Mouse (Mus musculus) liver, embryonic 13.5 days (tissue): Measurements from ENCODE around the gene Zeb2. TPM values are rescaled to one million over a fixed set of nuclear protein-coding genes. Genes with fewer than 3 reads are reported as not detected.
A peak's percentile ranks its signal among the peaks of the same experiment; 100 is the strongest.

Experiments used
- ATAC-seq: fragments of 200-750 bp; cut with Nextera tagmentation; 2 replicates; pipeline ENCODE4 v1.8.0; 2017; ENCODE audit warnings: low read depth, mild to moderate bottlenecking, moderate number of reproducible peaks, moderate library complexity
- DNase-seq: peaks from one replicate; pipeline ENCODE4 v3.0.0; 2022
- H3K27ac ChIP-seq: fragments of 300-500 bp; sonication (generic); 2 replicates; pipeline ENCODE4 v1.5.1; 2015; ENCODE audit warnings: moderate library complexity, mild to moderate bottlenecking, inconsistent platforms
- H3K27me3 ChIP-seq: fragments of 300-500 bp; sonication (generic); 2 replicates; pipeline ENCODE4 v1.6.1; 2015; ENCODE audit warnings: mild to moderate bottlenecking, inconsistent platforms
- H3K36me3 ChIP-seq: fragments of 300-500 bp; sonication (generic); 2 replicates; pipeline ENCODE4 v1.6.1; 2015; ENCODE audit warnings: mild to moderate bottlenecking, inconsistent platforms
- H3K4me1 ChIP-seq: fragments of 300-500 bp; sonication (generic); replicated peaks from 2 replicates; pipeline ENCODE4 v1.6.1; 2015; ENCODE audit warnings: inconsistent platforms
- H3K4me2 ChIP-seq: fragments of 300-500 bp; sonication (generic); 2 replicates; pipeline ENCODE4 v1.6.1; 2015; ENCODE audit warnings: inconsistent platforms, mild to moderate bottlenecking, moderate library complexity
- H3K4me3 ChIP-seq: fragments of 300-500 bp; sonication (generic); replicated peaks from 2 replicates; pipeline ENCODE4 v1.5.1; 2015; ENCODE audit warnings: mild to moderate bottlenecking, inconsistent platforms
- H3K9ac ChIP-seq: fragments of 300-500 bp; sonication (generic); 2 replicates; pipeline ENCODE4 v1.6.1; 2015; ENCODE audit warnings: mild to moderate bottlenecking, inconsistent platforms
- H3K9me3 ChIP-seq: fragments of 300-500 bp; sonication (generic); replicated peaks from 2 replicates; pipeline ENCODE4 v1.6.1; 2016; ENCODE audit warnings: inconsistent platforms
- WGBS: fragments of 180-500 bp; shearing (Covaris S2); methylation state at CpG from one replicate; pipeline ENCODE4 v1.1.7; 2015; ENCODE audit not compliant: insufficient replicate concordance; 5-methylcytosine and 5-hydroxymethylcytosine counted together
- polyA plus RNA-seq: library from polyadenylated mRNA; unstranded; fragments of >200 nt; fragmentation: Nextera tagmentation; extraction: Ambion mirVana; gene quantifications from 2 replicates; pipeline ENCODE4 v1.2.1, GENCODE M21; 2015

The Zeb2 gene
- polyA plus RNA-seq, 1 experiment from 2014 or later: 10.1 TPM

- H3K9me3 ChIP-seq: no peaks in the 10 kb centered on the region
- no peak overlapping the region for H3K4me2 ChIP-seq
- H3K9ac ChIP-seq: no peak overlapping the region
- H3K4me3 ChIP-seq: no peak overlapping the region
- peaks cover 6% of the 10 kb centered on the region; the same call in 1 of the 2 replicates for H3K36me3 ChIP-seq
- no peak for ATAC-seq
- 0 out of 2 replicates have a peak overlapping the region, but pooled peaks have one; percentile 24 for H3K27ac ChIP-seq
- no peaks in the 10 kb centered on the region for H3K27me3 ChIP-seq
- peaks cover 80% of the 10 kb centered on the region for H3K4me1 ChIP-seq
- 49% methylated on average over 4 of the region's 4 CpGs for WGBS
- no peak for DNase-seq
Measured at GRCm38 (mm10) chr2:45049923-45050322, 67.3 kb downstream of the Zeb2 start.

GRCm38 (mm10) chr2:45049279-45049678 lies 67.9 kb downstream of the Zeb2 start:
- ATAC-seq (peak; percentile 57), DNase-seq (peak; percentile 49)
- WGBS: 34% methylated on average over 2 of the region's 2 CpGs
- Histone ChIP-seq H3K27me3 (no peaks in the 10 kb centered on the region), H3K4me2 (no peak overlapping the region), H3K36me3 (peaks cover 6% of the 10 kb centered on the region; the same call in 1 of the 2 replicates), H3K9ac (no peak overlapping the region), H3K9me3 (no peaks in the 10 kb centered on the region), H3K4me1 (peaks cover 80% of the 10 kb centered on the region), H3K4me3 (no peak overlapping the region), H3K27ac (peak overlapping the region; percentile 45)

- peak overlapping the region; percentile 91 for H3K27ac ChIP-seq
- ATAC-seq: peak; percentile 89
- no peaks in the 10 kb centered on the region for H3K27me3 ChIP-seq
- H3K4me2 ChIP-seq: peak overlapping the region; percentile 56
- peaks cover 93% of the 10 kb centered on the region for H3K4me1 ChIP-seq
- WGBS: 30% methylated on average over 13 of the region's 13 CpGs
- H3K9ac ChIP-seq: peak overlapping the region; percentile 23
- H3K36me3 ChIP-seq: no peaks in the 10 kb centered on the region
- H3K4me3 ChIP-seq: 0 out of 2 replicates have a peak overlapping the region, but pooled peaks have one; percentile 6
- no peaks in the 10 kb centered on the region for H3K9me3 ChIP-seq
- DNase-seq: peak; percentile 62
Measured at GRCm38 (mm10) chr2:45040706-45041312, 76.4 kb downstream of the Zeb2 start.

- DNase-seq (no peak), ATAC-seq (no peak)
- H3K4me3 ChIP-seq: no peak overlapping the region
- H3K9ac ChIP-seq: peak overlapping the region; percentile 34; the same call in 1 of the 2 replicates
- H3K4me1 ChIP-seq: peaks cover 93% of the 10 kb centered on the region
- H3K9me3 ChIP-seq: no peaks in the 10 kb centered on the region
- H3K27me3 ChIP-seq: no peaks in the 10 kb centered on the region
- peak overlapping the region; percentile 91 for H3K27ac ChIP-seq
- H3K36me3 ChIP-seq: no peaks in the 10 kb centered on the region
- H3K4me2 ChIP-seq: 0 out of 2 replicates have a peak overlapping the region, but pooled peaks have one; percentile 19
Measured at GRCm38 (mm10) chr2:45039503-45039902, 77.7 kb downstream of the Zeb2 start.

GRCm38 (mm10) chr2:45028091-45028638 lies 89.0 kb downstream of the Zeb2 start:
- 83% methylated on average over 7 of the region's 7 CpGs for WGBS
- Histone ChIP-seq H3K36me3 (no peaks in the 10 kb centered on the region), H3K9ac (no peak overlapping the region), H3K4me1 (peaks cover 39% of the 10 kb centered on the region), H3K27me3 (no peaks in the 10 kb centered on the region), H3K27ac (no peak overlapping the region), H3K4me2 (no peak overlapping the region), H3K4me3 (no peak overlapping the region), H3K9me3 (no peaks in the 10 kb centered on the region)
- no peak for DNase-seq
- ATAC-seq: no peak

GRCm38 (mm10) chr2:45017186-45017800 lies 99.9 kb downstream of the Zeb2 start:
- H3K4me1 ChIP-seq: peaks cover 11% of the 10 kb centered on the region; the same call in 1 of the 2 replicates
- 0 out of 2 replicates have a peak overlapping the region, but pooled peaks have one; percentile 3 for H3K27ac ChIP-seq
- H3K27me3 ChIP-seq: no peaks in the 10 kb centered on the region
- DNase-seq (no peak), ATAC-seq (no peak)
- no peak overlapping the region for H3K9ac ChIP-seq
- H3K9me3 ChIP-seq: no peaks in the 10 kb centered on the region
- H3K36me3 ChIP-seq: peaks cover 37% of the 10 kb centered on the region
- H3K4me2 ChIP-seq: no peak overlapping the region
- no peak overlapping the region for H3K4me3 ChIP-seq
- 69% methylated on average over 5 of the region's 5 CpGs for WGBS

GRCm38 (mm10) chr2:45013325-45013724 lies 103.9 kb downstream of the Zeb2 start:
- no peaks in the 10 kb centered on the region for H3K27me3 ChIP-seq
- no peak overlapping the region for H3K4me2 ChIP-seq
- DNase-seq (no peak), ATAC-seq (no peak)
- WGBS: 65% methylated on average over 5 of the region's 5 CpGs
- no peak overlapping the region for H3K9ac ChIP-seq
- H3K27ac ChIP-seq: no peak overlapping the region
- no peaks in the 10 kb centered on the region for H3K9me3 ChIP-seq
- peaks cover 35% of the 10 kb centered on the region for H3K36me3 ChIP-seq
- peaks cover 12% of the 10 kb centered on the region; the same call in 1 of the 2 replicates for H3K4me1 ChIP-seq
- H3K4me3 ChIP-seq: no peak overlapping the region

- no peak overlapping the region for H3K27ac ChIP-seq
- peaks cover 35% of the 10 kb centered on the region for H3K36me3 ChIP-seq
- H3K4me2 ChIP-seq: no peak overlapping the region
- H3K4me3 ChIP-seq: no peak overlapping the region
- DNase-seq (no peak), ATAC-seq (no peak)
- H3K9me3 ChIP-seq: no peaks in the 10 kb centered on the region
- H3K4me1 ChIP-seq: peaks cover 12% of the 10 kb centered on the region; the same call in 1 of the 2 replicates
- no peak overlapping the region for H3K9ac ChIP-seq
- WGBS: 82% methylated on average over 3 of the region's 3 CpGs
- H3K27me3 ChIP-seq: no peaks in the 10 kb centered on the region
Measured at GRCm38 (mm10) chr2:45012676-45013075, 104.5 kb downstream of the Zeb2 start.

GRCm38 (mm10) chr2:45010701-45011100 lies 106.5 kb downstream of the Zeb2 start:
- H3K9me3 ChIP-seq: no peaks in the 10 kb centered on the region
- DNase-seq (no peak), ATAC-seq (no peak)

GRCm38 (mm10) chr2:44999906-45000305 lies 117.3 kb downstream of the Zeb2 start:
- Histone ChIP-seq H3K4me3 (no peak overlapping the region), H3K4me1 (peaks cover 5% of the 10 kb centered on the region; the same call in 1 of the 2 replicates), H3K4me2 (no peak overlapping the region), H3K27me3 (no peaks in the 10 kb centered on the region), H3K9me3 (no peaks in the 10 kb centered on the region), H3K36me3 (peaks cover 54% of the 10 kb centered on the region), H3K9ac (no peak overlapping the region), H3K27ac (no peak overlapping the region)
- ATAC-seq (no peak), DNase-seq (no peak)
- 82% methylated on average over 6 of the region's 6 CpGs for WGBS

More at GRCm38 (mm10) chr2:45010701-45011100, 106.5 kb downstream of the Zeb2 start:
- peaks cover 25% of the 10 kb centered on the region for H3K36me3 ChIP-seq
- no peak overlapping the region for H3K27ac ChIP-seq
- no peak overlapping the region for H3K4me3 ChIP-seq
- H3K9ac ChIP-seq: no peak overlapping the region
- peaks cover 12% of the 10 kb centered on the region; the same call in 1 of the 2 replicates for H3K4me1 ChIP-seq
- H3K4me2 ChIP-seq: no peak overlapping the region
- H3K27me3 ChIP-seq: no peaks in the 10 kb centered on the region
- WGBS: 86% methylated on average over 1 of the region's 1 CpGs

- ATAC-seq (no peak), DNase-seq (no peak)
- no peak overlapping the region for H3K4me3 ChIP-seq
- H3K9me3 ChIP-seq: no peaks in the 10 kb centered on the region
- H3K27me3 ChIP-seq: no peaks in the 10 kb centered on the region
- H3K27ac ChIP-seq: no peak overlapping the region
- 85% methylated on average over 5 of the region's 5 CpGs for WGBS
- peaks cover 5% of the 10 kb centered on the region; the same call in 1 of the 2 replicates for H3K4me1 ChIP-seq
- H3K4me2 ChIP-seq: no peak overlapping the region
- H3K36me3 ChIP-seq: peaks cover 60% of the 10 kb centered on the region
- no peak overlapping the region for H3K9ac ChIP-seq
Measured at GRCm38 (mm10) chr2:44998710-44999109, 118.5 kb downstream of the Zeb2 start.
